Mouse (Mus musculus) bone marrow, adult 2 months (tissue): ENCODE data around the gene Lmo4.

Experiments
- CTCF ChIP-seq: fragments of 200-500 bp; IDR thresholded peaks from 2 replicates; pipeline ENCODE4 v1.5.1; 2011; ENCODE audit warnings: low read length, control low read depth; ENCODE audit not compliant: control insufficient read depth, insufficient read depth
- POLR2A ChIP-seq: fragments of 200-500 bp; IDR thresholded peaks from 2 replicates; pipeline ENCODE4 v1.6.1; 2011; ENCODE audit warnings: low read depth, mild to moderate bottlenecking, control low read depth, low read length, borderline replicate concordance; ENCODE audit not compliant: control insufficient read depth

GRCm38 (mm10) chr3:144151001-144151400, 54.0 kb downstream of the Lmo4 start:
- no peak for TF ChIP-seq POLR2A
- TF ChIP-seq CTCF, result no peak
